ENCODE assay signal across 14 mouse cellular contexts in genomic region chr4:100945171-100945899, GRCm38 (mm10).
DNase-seq lines count a peak whose midpoint lies in the region; ATAC-seq lines count a peak whose summit lies in the region.
"Had no signal": no experiment of that assay in that cellular context is flagged by ENCODE, and none has a peak within 500 bp of the region (broad histone marks: within the 10 kb centered on the region; RNA-seq: fewer than 3 reads in every experiment).

No protein-coding gene starts in this region.

- no peak overlapping the region for H3K9ac ChIP-seq in embryonic facial prominence, embryonic 14.5 days (ENCODE audit: low read depth, low read length)
- H3K9ac ChIP-seq: kidney, embryonic 15.5 days had no signal

- no peak overlapping the region for H3K4me3 ChIP-seq in embryonic facial prominence, embryonic 14.5 days (ENCODE audit: low read depth, low read length)
- H3K4me3 ChIP-seq: heart, adult 2 months; kidney, embryonic 15.5 days had no signal

- peak; percentile 63 for DNase-seq in layer of hippocampus, adult 11-12 months (ENCODE audit: low spot score)
- DNase-seq in layer of hippocampus, postnatal 25 days (ENCODE audit: extremely low spot score in 1 of 2, low spot score in 1 of 2), result no peak
- DNase-seq in brain, adult 2 months (ENCODE audit: low read depth, low spot score), result peak; percentile 57
- peak; percentile 36 for DNase-seq in embryonic facial prominence, embryonic 14.5 days (ENCODE audit: low spot score)
- DNase-seq in layer of hippocampus, adult 9-11 months, result peak; percentile 79
- DNase-seq in heart, postnatal 36 days, result no peak
- DNase-seq in left cerebral cortex, postnatal 36 days (ENCODE audit: low spot score in 2 of 2), result no peak
- DNase-seq: cerebellum, adult 2 months; heart, adult 2 months; heart, postnatal 14 days; lung, adult 2 months; thymus, postnatal 36 days had no signal

- H3K27me3 ChIP-seq in embryonic facial prominence, embryonic 14.5 days (replicated peaks; ENCODE audit: control insufficient read depth, insufficient read depth, low read length), result no peaks in the 10 kb centered on the region
- H3K27me3 ChIP-seq: kidney, embryonic 15.5 days; Patski had no signal

- no peak overlapping the region for H3K27ac ChIP-seq in embryonic facial prominence, embryonic 14.5 days (replicated peaks; ENCODE audit: low read depth, low read length)
- H3K27ac ChIP-seq: heart, adult 2 months; kidney, embryonic 15.5 days had no signal

- H3K36me3 ChIP-seq in embryonic facial prominence, embryonic 14.5 days (ENCODE audit: control insufficient read depth, insufficient read depth, low read length), result no peaks in the 10 kb centered on the region

- peaks cover 25% of the 10 kb centered on the region for H3K4me1 ChIP-seq in embryonic facial prominence, embryonic 14.5 days (ENCODE audit: control insufficient read depth, insufficient read depth, low read length)

- H3K4me2 ChIP-seq in embryonic facial prominence, embryonic 14.5 days (ENCODE audit: low read depth, low read length), result no peak overlapping the region
- H3K4me2 ChIP-seq: kidney, embryonic 15.5 days had no signal

- WGBS in embryonic facial prominence, embryonic 14.5 days, result 72% methylated on average over 13 of the region's 13 CpGs

- no peaks in the 10 kb centered on the region for H3K9me3 ChIP-seq in embryonic facial prominence, embryonic 14.5 days (ENCODE audit: control insufficient read depth, low read length)
- H3K9me3 ChIP-seq: kidney, embryonic 15.5 days had no signal

- ATAC-seq in embryonic facial prominence, embryonic 14.5 days (ENCODE audit: low read depth), result no peak
- ATAC-seq: Patski had no signal

- intact Hi-C loops in heart, postnatal 36 days (cut with DNase I), result no loop called here
- intact Hi-C loops in left cerebral cortex, postnatal 36 days (cut with DNase I), result no loop called here

Comparison
In these comparisons a context has a peak if more than half of its experiments do, and no peak if none do; other contexts are left out.
1. DNase-seq: peak in layer of hippocampus, adult 11-12 months (single experiment), brain, adult 2 months (single experiment), embryonic facial prominence, embryonic 14.5 days (single experiment) and layer of hippocampus, adult 9-11 months (single experiment); none in layer of hippocampus, postnatal 25 days (0 of 2), heart, postnatal 36 days (0 of 2) and left cerebral cortex, postnatal 36 days (0 of 2).